Mouse (Mus musculus) adrenal gland, postnatal 36 days (tissue): ENCODE results near the gene Nat9. TPM values are rescaled to one million over a fixed set of nuclear protein-coding genes. Genes with fewer than 3 reads are reported as not detected.

Experiments used
- DNase-seq, 2 experiments: peaks; one replicate each; pipeline ENCODE4 v3.0.0; 2021; ENCODE audit warnings: mixed read lengths in 1 of 2
- total RNA-seq, 2 experiments: library from RNA; stranded (reverse); gene quantifications; 2 replicates each; pipeline ENCODE4 v1.2.3; 2021

The Nat9 gene
- total RNA-seq, 2 experiments from 2014 or later = 26.7 to 29.4 TPM

GRCm38 (mm10) chr11:115155053-115155634 is 32.5 kb downstream of the Nat9 start:
- no peak for DNase-seq

DNA sequence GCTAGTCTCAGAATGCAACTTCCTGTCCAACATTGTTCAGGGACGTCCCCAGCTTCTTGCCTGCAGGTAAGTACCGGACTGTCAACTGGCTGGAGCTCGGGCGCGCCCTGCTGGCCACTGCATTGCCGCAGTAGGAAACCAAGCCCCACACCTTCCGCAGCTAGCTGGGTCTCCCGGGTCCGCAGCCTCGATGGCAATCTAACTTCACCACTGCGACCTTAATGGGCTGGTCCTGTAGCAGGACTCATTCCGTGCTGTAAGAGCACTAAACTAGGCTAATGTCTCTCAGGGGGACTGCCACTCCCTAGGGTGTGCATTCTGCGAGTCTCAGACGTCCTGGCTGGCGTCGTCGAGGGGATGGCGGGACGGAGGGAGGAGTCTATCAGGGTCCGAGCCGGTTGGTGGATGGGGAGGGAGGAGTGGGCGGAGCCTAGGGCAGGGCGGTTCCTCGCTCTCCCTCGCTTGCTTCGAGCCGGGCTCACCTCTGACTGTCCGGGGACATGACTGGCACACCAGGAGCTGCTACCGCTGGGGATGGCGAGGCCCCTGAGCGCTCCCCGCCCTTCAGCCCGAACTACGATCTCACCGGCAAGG is 33.9 kb downstream of the Nat9 start:
- peak; percentile 79 to 86 for DNase-seq

DNA sequence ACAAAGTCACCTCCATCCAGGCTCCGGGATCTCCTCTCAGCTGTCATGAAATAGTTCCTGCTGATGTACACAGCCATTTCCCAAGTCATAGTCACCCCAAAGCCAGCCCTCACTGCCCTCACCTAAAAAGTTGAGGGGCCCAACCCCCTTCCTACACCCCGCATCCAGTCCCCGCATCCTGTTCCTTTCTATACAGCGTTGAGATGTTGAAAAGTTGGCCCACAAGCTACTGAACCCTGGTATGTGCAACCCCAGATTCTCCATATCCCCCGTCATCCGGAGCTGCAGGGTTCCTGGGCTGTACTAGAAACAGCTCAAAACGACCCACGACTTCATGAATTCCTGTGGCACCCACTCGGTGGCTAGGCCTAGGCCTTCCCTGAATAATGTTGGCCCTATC is 34.6 kb downstream of the Nat9 start:
- no peak for DNase-seq

- DNase-seq = peak; percentile 65 to 76
Measured at GRCm38 (mm10) chr11:115151755-115152429, 35.8 kb downstream of the Nat9 start.

DNA sequence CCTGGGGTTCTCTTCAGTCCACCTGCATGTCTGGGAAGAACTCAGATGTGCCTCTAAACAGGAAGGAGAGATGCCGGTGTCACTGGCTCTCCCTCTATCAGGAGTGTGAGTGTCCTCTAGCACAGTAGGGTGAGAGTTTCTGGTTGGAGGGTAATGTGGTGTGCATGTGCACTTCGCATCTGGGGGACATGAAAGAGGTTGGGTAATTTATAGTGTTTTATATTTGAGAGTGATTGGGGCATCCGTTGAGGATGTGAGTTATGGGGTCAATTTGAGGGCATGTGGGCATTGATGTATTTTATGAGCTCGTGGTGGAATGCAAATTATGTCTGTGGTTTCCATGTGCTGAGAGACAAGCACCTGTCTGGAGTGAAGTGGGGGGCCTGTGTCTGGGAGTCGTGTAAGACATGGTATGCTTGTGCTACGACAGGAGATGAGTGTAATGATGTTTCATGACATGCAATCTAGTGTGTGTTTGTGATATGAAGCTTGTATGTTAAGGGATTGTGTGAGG is 36.9 kb downstream of the Nat9 start:
- DNase-seq = no peak

GRCm38 (mm10) chr11:115147813-115148212 is 39.8 kb downstream of the Nat9 start:
- no peak for DNase-seq

DNA sequence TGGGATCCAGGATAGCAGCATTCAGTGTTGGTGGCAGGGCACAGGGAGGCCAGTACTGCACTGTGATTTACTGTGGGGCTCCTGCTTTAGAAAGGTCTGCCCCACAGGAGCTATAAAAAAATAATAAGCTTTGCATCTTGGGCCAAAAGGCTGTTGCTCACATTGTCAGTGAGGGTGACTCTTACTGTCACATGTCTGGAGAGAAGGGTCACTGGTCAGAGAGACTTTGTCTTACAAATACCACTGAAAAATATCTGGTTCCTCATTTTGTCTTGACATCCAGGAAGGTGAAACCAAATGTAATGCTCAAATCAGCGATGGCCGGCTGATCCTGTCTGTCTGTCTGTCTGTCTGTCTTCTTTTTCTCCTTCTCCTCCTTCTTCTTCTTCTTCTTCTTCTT is 45.7 kb downstream of the Nat9 start:
- no peak for DNase-seq

GRCm38 (mm10) chr11:115138597-115139262 is 48.9 kb downstream of the Nat9 start:
- no peak for DNase-seq

DNA sequence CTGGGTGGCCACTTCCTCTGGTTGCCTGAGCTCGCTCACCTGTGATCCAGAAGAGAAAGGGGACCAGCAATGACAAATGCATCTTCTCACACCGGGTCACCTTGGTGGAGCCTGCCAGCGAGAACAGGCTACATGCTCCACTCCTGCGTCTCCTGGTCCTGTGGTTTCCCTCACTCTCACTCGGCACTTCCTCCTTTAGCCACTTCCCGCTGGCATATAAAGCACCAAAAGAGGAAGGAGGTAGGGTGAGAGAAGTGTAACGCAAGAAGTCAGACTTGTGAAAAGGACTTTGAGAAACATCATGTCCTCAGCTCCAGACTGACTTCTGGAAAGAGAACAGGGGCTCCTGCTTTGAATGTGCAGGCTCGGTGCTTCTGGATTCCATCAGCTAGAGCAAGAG is 53.9 kb downstream of the Nat9 start, which contains the start of gene Cd300lf:
TSS of gene Cd300lf (minus strand) at position 193 of the 400 bp plus-strand sequence.
- no peak for DNase-seq

Other genes with a start within 250 kb of the Nat9 start
- not detected for gene Cd300c, start 218.7 kb downstream of the Nat9 start, total RNA-seq
- gene Cd300ld, start 197.9 kb downstream of the Nat9 start, total RNA-seq = 1 to 10 TPM; 1.1 TPM
- gene Cd300c2, start 186.0 kb downstream of the Nat9 start, total RNA-seq = 1 to 10 TPM; 3.0 to 5.5 TPM
- gene Cd300ld2, start 171.7 kb downstream of the Nat9 start, total RNA-seq = not detected
- under 1 TPM in 1 of 2 experiments, not detected in 1; 0.63 TPM for gene Cd300ld4, start 160.8 kb downstream of the Nat9 start, total RNA-seq
- 1 to 10 TPM; 5.3 to 8.1 TPM for gene Cd300ld5, start 150.1 kb downstream of the Nat9 start, total RNA-seq
- 1 to 10 TPM; 1.6 to 5.3 TPM for gene Cd300ld3, start 139.4 kb downstream of the Nat9 start, total RNA-seq
- under 1 TPM; 0.26 to 0.43 TPM for gene Cd300e, start 125.7 kb downstream of the Nat9 start, total RNA-seq
- under 1 TPM; 0.56 TPM for gene Rab37, start 96.4 kb downstream of the Nat9 start, total RNA-seq
- 1 to 10 TPM in 1 of 2 experiments, under 1 TPM in 1; 0.69 to 1.0 TPM for gene Cd300lf, start 53.9 kb downstream of the Nat9 start, total RNA-seq
- 10 to 100 TPM; 18.1 to 20.3 TPM for gene Slc9a3r1, start 24.5 kb downstream of the Nat9 start, total RNA-seq
- gene Tmem104, start 372 bp downstream of the Nat9 start, total RNA-seq = 10 to 100 TPM; 19.9 to 23.2 TPM
- 1 to 10 TPM; 1.7 to 4.6 TPM for gene Grin2c, start 79.4 kb upstream of the Nat9 start, total RNA-seq
- gene Fdxr, start 89.2 kb upstream of the Nat9 start, total RNA-seq = 1,000 to 10,000 TPM; 1,168 to 1,492 TPM
- gene Fads6, start 109.8 kb upstream of the Nat9 start, total RNA-seq = 10 to 100 TPM; 47.5 to 75.9 TPM
- not detected for gene Otop2, start 119.3 kb upstream of the Nat9 start, total RNA-seq
- gene Ush1g, start 134.2 kb upstream of the Nat9 start, total RNA-seq = under 1 TPM; 0.40 to 0.49 TPM
- not detected for gene Otop3, start 146.9 kb upstream of the Nat9 start, total RNA-seq
- 10 to 100 TPM; 16.2 to 38.1 TPM for gene Hid1, start 179.9 kb upstream of the Nat9 start, total RNA-seq
- gene Cdr2l, start 194.1 kb upstream of the Nat9 start, total RNA-seq = 100 to 1,000 TPM in 1 of 2 experiments, 10 to 100 TPM in 1; 82.1 to 136 TPM
- 100 to 1,000 TPM; 147 to 162 TPM for gene Mrpl58, start 215.9 kb upstream of the Nat9 start, total RNA-seq
- 100 to 1,000 TPM; 567 to 597 TPM for gene Atp5h, start 232.1 kb upstream of the Nat9 start, total RNA-seq
- gene Kctd2, start 232.3 kb upstream of the Nat9 start, total RNA-seq = 10 to 100 TPM; 43.8 to 70.0 TPM